Mouse (Mus musculus): ENCODE results near the gene Atg4d. TPM values are rescaled to one million over a fixed set of nuclear protein-coding genes. Genes with fewer than 3 reads are reported as not detected.

Atg4d gene
- total and polyA plus RNA-seq, 3 experiments: 83.9 to 99.7 TPM; not detected in 1

DNA sequence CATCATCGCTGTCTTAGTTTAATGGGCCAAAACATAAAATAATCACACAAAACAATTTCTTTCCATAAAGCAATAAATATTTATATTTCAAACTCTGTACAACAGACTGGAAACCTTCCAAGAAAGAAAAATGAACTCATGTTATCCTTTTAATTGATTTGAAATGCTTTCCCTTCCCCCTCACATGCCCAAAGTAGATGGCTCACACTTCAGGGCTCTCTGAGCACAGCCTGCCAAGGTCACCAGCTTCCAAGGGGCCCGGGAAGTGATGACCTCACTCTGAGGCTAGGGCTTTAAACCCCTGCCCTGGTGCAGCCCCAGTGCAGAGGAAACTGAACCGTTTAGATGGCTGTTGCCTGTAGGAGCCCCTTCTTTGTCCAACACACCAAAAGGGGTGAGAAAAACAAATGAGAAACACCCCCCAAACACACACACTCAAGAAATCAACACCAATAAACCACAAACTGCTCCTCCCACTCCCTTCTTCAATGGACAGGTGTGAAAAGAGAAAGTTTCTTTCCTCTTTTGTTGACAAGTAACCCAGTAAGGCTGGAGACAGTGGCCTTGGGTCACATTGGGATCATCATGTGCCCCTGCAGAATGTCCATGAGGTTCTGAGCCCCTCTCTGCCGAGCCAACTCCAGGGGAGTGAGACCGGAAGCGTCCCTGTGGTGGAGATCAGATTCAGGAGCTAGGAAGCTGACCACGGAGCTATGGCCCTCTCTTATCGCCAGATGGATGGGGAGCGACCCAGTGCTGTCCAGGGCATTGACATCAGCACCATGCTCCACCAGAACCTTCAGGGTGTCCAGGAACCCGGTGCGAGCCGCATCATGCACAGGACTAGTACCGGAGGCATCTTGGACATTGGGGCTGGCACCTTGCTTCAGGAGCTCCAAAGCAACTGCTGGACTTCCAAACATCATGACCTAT is 23.6 kb downstream of the Atg4d start:
- H3K27me3 ChIP-seq (ENCODE audit: control insufficient read depth in 1 of 2, insufficient read depth in 2 of 2, low read length in 2 of 2): no peaks in the 10 kb centered on the region
- peaks cover 52% of the 10 kb centered on the region for H3K79me2 ChIP-seq (ENCODE audit: control insufficient read depth, insufficient read depth, low read length, poor library complexity)
- peak overlapping the region; percentile 55 for H3K9ac ChIP-seq (ENCODE audit: control insufficient read depth, low read depth, low read length, poor library complexity, severe bottlenecking)
- H3K4me1 ChIP-seq (ENCODE audit: control insufficient read depth in 1 of 2, insufficient read depth in 2 of 2, low read length in 2 of 2): peaks cover 26 to 28% of the 10 kb centered on the region in 2 experiments
- TF ChIP-seq ZKSCAN1 (IDR thresholded peaks at IDR 0.05; ENCODE audit: low read depth, low read length): no peak
- no peak for TF ChIP-seq POLR2AphosphoS5 (IDR thresholded peaks at IDR 0.05; ENCODE audit: borderline replicate concordance, low read depth, low read length)
- TF ChIP-seq POLR2AphosphoS2 (IDR thresholded peaks at IDR 0.05; ENCODE audit: low read length): no peak
- TF ChIP-seq CHD1 (IDR thresholded peaks at IDR 0.05; ENCODE audit: low read depth, low read length): no peak
- no peak for TF ChIP-seq EP300 (IDR thresholded peaks at IDR 0.05; ENCODE audit: low read depth in 1 of 2, low read length in 2 of 2)
- TF ChIP-seq USF2 (IDR thresholded peaks at IDR 0.05; ENCODE audit: borderline replicate concordance in 1 of 2, insufficient read depth in 1 of 2, low read depth in 1 of 2, low read length in 2 of 2): no peak
- no peak for TF ChIP-seq UBTF (IDR thresholded peaks at IDR 0.05; ENCODE audit: borderline replicate concordance, insufficient read depth, low read depth, low read length)
- TF ChIP-seq BHLHE40 (IDR thresholded peaks at IDR 0.05; ENCODE audit: borderline replicate concordance, low read depth, low read length): no peak
- no peak for TF ChIP-seq MYB (IDR thresholded peaks at IDR 0.05; ENCODE audit: low read depth, low read length)
- no peak for TF ChIP-seq SMC3 (IDR thresholded peaks at IDR 0.05; ENCODE audit: low read depth, low read length)
- TF ChIP-seq TCF12 (IDR thresholded peaks at IDR 0.05; ENCODE audit: low read depth, low read length): no peak
- no peak for TF ChIP-seq NRF1 (IDR thresholded peaks at IDR 0.05; ENCODE audit: insufficient read depth, low read depth, low read length, poor library complexity, severe bottlenecking)
- no peak for TF ChIP-seq ZC3H11A (IDR thresholded peaks at IDR 0.05; ENCODE audit: low read depth, low read length)
- no peak for TF ChIP-seq RAD21 (IDR thresholded peaks at IDR 0.05; ENCODE audit: low read depth, low read length)
- no peak for TF ChIP-seq MXI1 (IDR thresholded peaks at IDR 0.05; ENCODE audit: low read depth, low read length)
- no peak for TF ChIP-seq GABPA (IDR thresholded peaks at IDR 0.05; ENCODE audit: low read depth, low read length)
- no peak for TF ChIP-seq E2F4 (IDR thresholded peaks at IDR 0.05; ENCODE audit: borderline replicate concordance, low read depth, low read length)
- peak overlapping the region; percentile 37 to 62 for H3K4me3 ChIP-seq (ENCODE audit: control insufficient read depth in 1 of 2, insufficient read depth in 1 of 2, low read depth in 2 of 2, low read length in 2 of 2)
- H3K27ac ChIP-seq (ENCODE audit: control insufficient read depth, low read depth, low read length): peak overlapping the region; percentile 87
- H3K9me3 ChIP-seq (replicated peaks; ENCODE audit: insufficient read depth, low read length): no peaks in the 10 kb centered on the region
- peak; percentile 82 for DNase-seq (ENCODE audit: low read depth, low spot score)
- H3K36me3 ChIP-seq (ENCODE audit: control insufficient read depth in 1 of 2, insufficient read depth in 2 of 2, low read length in 2 of 2): peaks cover 15 to 40% of the 10 kb centered on the region in 2 experiments

DNA sequence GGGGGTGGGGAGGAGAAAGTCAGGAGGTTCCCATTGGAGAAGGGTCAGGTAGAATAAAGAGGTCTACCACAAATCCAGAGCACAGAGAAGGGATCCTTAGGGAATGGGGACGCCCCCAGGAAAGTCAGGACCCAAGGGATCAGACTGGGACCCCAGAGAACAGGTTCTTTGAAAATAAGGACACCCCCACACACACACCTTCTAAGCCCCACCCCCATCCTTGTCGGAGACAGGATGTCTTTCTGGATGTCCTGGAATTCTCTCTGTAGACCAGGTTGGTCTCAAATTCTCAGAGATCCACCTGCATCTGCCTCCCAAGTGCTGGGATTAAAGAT is 24.2 kb downstream of the Atg4d start:
- no peaks in the 10 kb centered on the region for H3K27me3 ChIP-seq (ENCODE audit: control insufficient read depth in 1 of 2, insufficient read depth in 2 of 2, low read length in 2 of 2)
- peaks cover 52% of the 10 kb centered on the region for H3K79me2 ChIP-seq (ENCODE audit: control insufficient read depth, insufficient read depth, low read length, poor library complexity)
- TF ChIP-seq POLR2AphosphoS5 (IDR thresholded peaks at IDR 0.05; ENCODE audit: borderline replicate concordance, low read depth, low read length) (no peak), USF1 (IDR thresholded peaks at IDR 0.05; ENCODE audit: low read depth, low read length) (no peak), USF2 (IDR thresholded peaks at IDR 0.05; ENCODE audit: borderline replicate concordance in 1 of 2, insufficient read depth in 1 of 2, low read depth in 1 of 2, low read length in 2 of 2) (no peak), EP300 (IDR thresholded peaks at IDR 0.05; ENCODE audit: low read depth in 1 of 2, low read length in 2 of 2) (no peak), TAL1 (IDR thresholded peaks at IDR 0.05; ENCODE audit: low read length) (no peak), ZC3H11A (IDR thresholded peaks at IDR 0.05; ENCODE audit: low read depth, low read length) (no peak), MYB (IDR thresholded peaks at IDR 0.05; ENCODE audit: low read depth, low read length) (no peak), CTCF (IDR thresholded peaks at IDR 0.05 in 2 of 3, conservative IDR thresholded peaks at IDR 0.05 in 1 of 3; ENCODE audit: control insufficient read depth in 1 of 3, insufficient read depth in 1 of 3, low read depth in 2 of 3, low read length in 3 of 3, poor library complexity in 1 of 3, severe bottlenecking in 1 of 3) (no peak)
- H3K27ac ChIP-seq (ENCODE audit: control insufficient read depth, low read depth, low read length): peak overlapping the region; percentile 87
- peaks cover 9 to 40% of the 10 kb centered on the region in 2 experiments for H3K36me3 ChIP-seq (ENCODE audit: control insufficient read depth in 1 of 2, insufficient read depth in 2 of 2, low read length in 2 of 2)
- peaks cover 26 to 28% of the 10 kb centered on the region in 2 experiments for H3K4me1 ChIP-seq (ENCODE audit: control insufficient read depth in 1 of 2, insufficient read depth in 2 of 2, low read length in 2 of 2)
- no peak overlapping the region for H3K4me3 ChIP-seq (ENCODE audit: control insufficient read depth in 1 of 2, insufficient read depth in 1 of 2, low read depth in 2 of 2, low read length in 2 of 2)
- H3K9me3 ChIP-seq (replicated peaks; ENCODE audit: insufficient read depth, low read length): no peaks in the 10 kb centered on the region
- DNase-seq (ENCODE audit: low read depth, low spot score): no peak
- peak overlapping the region; percentile 75 for H3K9ac ChIP-seq (ENCODE audit: control insufficient read depth, low read depth, low read length, poor library complexity, severe bottlenecking)
